Mouse (Mus musculus) cortical plate, adult 2 months (tissue): ENCODE measurements around the gene Hspa4.

Experiments used
- CTCF ChIP-seq: fragments of 200-500 bp; IDR thresholded peaks from 2 replicates; pipeline ENCODE4 v1.5.1; 2011; ENCODE audit warnings: mild to moderate bottlenecking, control low read depth, low read length; ENCODE audit not compliant: insufficient read depth; ENCODE audit errors: extremely low read depth
- POLR2A ChIP-seq: fragments of 200-500 bp; IDR thresholded peaks from 2 replicates; pipeline ENCODE4 v1.6.1; 2011; ENCODE audit warnings: mild to moderate bottlenecking, low read length, control low read depth; ENCODE audit not compliant: insufficient read depth; ENCODE audit errors: extremely low read depth

DNA sequence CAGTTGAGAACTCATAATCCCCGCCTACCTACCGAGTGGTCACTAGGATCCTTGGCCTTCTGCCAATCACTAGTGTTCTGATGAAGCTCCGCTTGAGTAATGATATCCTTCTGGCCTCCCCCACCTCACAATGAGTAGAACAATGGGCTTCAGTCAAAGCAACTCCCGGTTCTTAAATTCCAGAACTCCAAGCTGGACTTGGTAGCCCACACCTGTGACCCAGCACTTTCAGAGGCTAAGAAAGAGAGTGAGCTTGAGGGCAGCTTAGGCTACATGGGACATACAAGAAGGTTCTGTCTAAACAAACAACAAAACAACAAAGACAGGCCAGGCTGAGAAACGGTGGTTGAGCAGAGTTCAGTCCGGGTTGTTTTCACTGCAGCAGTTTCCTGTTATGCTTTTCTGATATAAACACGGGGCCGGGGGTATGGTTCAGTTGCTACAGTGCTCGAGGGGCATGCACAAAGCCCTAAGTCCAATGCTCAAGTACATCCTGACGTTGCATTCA, 7.4 kb upstream of the Hspa4 start:
- TF ChIP-seq CTCF (no peak), POLR2A (no peak)
